Mouse (Mus musculus): ENCODE results near the gene Gnai3.

GRCm38 (mm10) chr3:108062648-108063047 is 83.3 kb downstream of the Gnai3 start:
- TF ChIP-seq CTCF (IDR thresholded peaks at IDR 0.05; ENCODE audit: control insufficient read depth, insufficient read depth, insufficient read length) (no peak), MYOG (IDR thresholded peaks at IDR 0.05; ENCODE audit: control insufficient read depth, extremely low read depth, insufficient read length) (no peak)
